Mouse (Mus musculus): ENCODE data around the gene Gm8439.
A peak's percentile ranks its signal among the peaks of the same experiment; 100 is the strongest.

The Gm8439 gene

DNA sequence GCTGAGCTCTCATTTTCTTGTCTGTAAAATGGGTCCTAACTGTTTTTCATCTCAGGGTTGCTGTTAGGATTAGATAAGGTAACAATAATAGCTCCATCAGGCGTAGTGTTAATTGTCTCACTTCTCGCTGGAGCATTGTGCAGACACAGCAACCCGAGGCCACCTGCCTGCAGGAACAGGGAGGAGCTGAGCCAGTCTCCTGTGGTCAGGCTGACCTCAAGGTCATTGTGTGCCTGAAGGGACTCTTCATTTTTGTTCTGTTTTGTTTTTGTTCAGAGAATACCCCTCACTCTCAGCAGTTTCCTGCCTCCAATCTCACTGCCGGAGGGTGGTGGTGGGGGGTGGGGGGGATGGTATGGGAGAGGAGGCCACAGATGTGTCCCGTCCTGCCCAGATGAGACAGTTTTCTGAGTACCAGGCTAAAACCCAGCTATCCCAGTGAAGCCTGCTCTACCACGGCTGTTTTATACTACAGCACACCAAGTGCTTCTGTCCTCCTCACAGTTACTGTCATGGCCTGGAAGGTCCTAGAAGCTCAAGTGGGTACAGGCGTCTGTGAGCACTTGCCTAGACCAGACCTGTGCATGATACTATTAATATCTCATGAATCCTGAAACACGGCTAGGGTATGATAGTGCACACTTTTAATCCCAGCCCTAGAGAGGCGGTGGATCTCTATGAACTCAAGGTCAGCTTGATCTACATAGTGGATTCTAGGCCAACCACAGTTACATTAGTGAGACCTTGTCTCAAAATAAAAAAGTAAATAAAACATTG is 23.9 kb downstream of the Gm8439 start:
- peak; percentile 59 for DNase-seq (ENCODE audit: low read depth, low spot score)

DNA sequence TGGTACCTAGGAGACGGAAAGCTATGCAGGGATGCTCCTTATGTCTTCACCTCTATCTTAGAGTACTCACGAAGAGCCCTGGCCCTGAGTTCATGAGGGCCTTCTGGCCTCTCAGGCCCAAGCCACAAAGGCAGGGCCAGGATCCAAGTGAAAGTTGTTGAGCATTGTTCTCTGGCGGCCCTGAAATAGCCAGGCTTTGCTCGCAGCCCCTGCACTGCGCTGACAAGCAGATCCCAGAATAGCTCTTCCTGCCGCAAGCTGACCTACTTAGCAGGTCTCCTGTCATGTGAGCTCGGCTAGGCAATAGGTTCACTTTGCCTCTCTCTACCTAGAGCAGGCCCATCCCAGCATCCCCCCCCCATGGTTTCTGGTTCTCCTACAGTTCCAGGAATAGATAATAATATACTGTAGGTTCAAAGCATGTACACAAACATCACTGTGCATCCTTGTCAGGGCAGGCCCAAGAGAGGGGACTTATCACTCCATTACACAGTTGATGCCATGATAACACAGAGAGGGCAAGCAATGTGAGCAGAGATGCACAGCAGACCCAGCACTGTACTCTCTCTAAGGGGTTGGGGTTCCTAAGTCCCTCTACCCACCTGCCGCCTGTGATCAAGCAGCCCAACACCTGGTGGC is 25.3 kb downstream of the Gm8439 start:
- DNase-seq (ENCODE audit: low read depth, low spot score), result no peak

DNA sequence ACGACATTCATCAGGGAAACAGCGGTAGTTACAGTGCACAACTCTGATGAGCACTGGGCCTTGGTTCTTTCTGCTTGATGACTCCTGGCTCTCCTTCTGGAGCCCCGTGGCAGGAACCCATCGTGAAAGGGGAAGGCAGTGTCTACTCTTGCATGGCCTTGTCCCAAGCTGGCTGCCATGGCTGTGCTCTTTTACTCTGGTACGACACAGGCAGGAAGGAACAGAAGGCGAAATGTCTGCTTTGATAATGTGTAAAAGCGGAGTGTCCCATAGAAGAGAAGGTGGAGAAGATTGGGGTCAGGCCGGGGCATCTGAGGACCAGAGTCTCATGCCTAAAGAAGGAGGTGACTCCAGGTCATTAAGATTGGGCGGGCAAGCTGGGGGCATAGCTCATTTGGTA is 26.1 kb downstream of the Gm8439 start:
- no peak for DNase-seq (ENCODE audit: low read depth, low spot score)

DNA sequence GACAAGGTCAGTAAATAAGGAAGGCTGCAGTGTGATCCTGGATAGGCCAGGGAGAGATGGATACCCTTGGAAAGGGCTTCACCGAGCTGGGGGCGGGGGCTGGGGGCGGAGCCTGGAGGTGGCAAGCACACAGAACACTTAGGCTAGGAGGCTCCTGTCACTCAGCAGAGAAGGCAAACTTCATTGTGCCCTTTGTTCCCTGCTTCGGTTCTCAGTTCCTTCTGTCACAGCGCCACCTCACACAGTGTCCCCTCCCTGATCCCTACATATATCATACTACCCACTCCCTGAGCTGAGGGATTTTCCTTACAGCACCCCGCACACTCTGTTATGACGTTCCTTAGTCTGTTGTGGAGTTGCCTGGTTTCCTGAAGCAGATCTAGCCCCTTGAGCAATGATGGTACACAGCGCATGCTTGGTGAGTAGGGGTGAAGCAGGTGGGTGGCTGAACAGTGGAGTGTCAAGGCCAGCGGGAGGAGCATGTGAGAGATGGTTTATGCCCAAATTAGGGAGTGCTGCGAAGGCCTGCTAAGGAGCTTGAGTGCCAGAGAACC is 27.1 kb downstream of the Gm8439 start:
- DNase-seq (ENCODE audit: low read depth, low spot score), result peak; percentile 52

DNA sequence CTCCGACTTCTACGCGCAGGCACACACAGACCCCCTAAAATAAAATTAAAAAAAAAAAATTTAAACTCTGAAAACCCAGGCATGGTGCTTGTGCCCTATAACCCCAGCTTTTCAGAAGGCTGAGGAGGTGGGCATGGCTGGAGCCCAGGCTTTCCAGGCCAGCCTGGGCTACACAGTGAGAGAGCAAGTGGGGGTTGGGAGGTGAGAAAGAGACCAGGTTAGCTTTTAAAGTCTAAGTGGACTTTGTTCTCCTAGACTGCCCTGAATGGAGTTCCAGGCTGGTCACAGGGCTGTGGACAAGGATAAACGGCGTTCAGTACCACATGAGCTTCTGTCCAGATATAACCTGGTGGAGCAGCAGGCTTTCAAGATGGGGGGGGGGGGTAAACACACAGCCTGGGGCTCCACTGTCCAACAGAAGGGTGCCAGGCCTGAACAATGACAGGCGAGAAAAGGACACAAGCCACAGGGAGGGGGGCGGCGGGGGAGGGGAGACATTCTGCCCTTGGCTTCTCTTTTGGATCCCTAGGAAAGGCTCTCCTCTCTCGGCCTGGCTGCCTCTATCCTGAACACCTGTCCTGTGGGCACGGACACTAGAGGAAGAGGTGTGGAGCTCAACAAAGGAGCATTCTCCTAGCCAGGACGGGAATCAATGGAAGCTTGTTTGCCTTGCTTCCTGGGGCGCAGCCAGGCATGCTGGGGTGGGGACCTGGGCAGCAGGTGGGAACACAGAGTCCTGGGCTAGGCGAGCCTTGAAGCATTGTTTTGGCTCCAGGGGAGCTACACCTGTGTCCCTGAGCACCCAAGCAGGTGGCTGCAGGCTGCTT is 27.9 kb downstream of the Gm8439 start:
- DNase-seq (ENCODE audit: low read depth, low spot score), result peak; percentile 19

DNA sequence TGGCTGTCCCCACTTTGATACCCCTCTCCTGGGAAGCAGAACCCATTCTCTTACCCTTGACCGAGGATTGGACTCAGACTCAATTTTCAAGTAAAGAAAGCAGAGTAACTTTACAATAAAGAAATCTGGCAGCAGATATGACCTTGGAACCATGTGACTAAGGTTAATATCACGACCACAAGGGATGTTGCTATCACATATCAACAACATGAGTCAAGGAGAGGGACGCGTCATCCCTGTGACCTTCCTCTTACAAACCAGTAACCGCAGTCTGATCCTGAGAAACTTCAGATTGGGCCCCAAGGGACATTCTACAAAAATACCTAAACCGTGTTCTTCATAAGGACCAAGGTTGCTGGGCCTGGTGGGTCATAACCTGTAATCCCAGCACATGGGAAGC is 39.2 kb downstream of the Gm8439 start:
- DNase-seq (ENCODE audit: low read depth, low spot score), result no peak

DNA sequence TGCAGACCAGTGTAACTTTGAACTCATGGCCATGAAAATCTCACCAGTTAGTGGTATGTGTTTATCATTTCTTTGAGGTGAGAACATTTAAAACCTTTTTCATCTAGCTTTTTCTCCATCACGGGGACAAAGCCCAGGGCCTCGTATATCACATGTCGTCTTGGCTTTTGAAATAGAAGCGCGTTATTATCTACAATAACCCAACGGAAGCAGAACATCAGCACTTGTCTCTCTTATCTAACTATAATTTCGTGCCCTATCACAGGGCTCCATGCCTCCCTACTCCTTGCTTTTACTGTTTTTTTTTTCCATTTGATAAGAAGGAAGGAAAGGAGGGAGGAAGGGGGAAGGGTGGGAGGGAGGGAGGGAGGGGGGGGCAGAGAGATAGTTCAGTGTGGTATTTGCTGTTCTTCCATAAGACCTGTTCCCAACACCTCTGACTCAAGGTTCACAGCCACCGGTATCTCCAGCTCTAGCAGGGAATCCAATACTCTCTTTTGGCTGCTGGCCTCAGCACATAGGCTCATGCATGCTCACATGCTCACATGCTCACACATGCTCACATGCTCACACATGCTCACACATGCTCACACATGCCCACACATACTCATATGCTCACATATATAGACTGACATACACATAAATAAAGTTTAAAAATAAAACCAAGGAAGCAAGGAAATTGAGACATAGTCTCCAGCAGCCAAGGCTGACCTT is 41.8 kb downstream of the Gm8439 start:
- no peak for DNase-seq (ENCODE audit: low read depth, low spot score)

DNA sequence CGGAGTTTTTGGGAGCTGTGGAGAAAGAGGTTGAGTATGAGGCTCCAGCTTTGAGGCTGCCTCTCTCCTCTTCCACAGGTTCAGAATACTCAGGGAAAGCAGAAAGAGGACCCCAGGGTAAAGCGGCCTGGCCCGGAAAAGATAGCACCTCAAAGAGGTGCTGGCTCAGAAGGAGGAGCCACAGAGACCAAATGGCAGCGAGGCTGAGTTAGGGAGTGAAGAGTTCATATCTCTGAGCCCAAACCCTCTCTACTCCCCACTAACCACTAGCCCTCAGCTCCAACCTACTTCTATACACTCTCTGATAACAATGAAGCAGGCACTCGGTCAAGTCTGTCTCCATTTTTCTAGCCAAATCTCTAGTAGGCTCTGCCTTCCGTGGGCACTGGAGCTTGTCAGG is 43.3 kb downstream of the Gm8439 start:
- no peak for DNase-seq (ENCODE audit: low read depth, low spot score)

DNA sequence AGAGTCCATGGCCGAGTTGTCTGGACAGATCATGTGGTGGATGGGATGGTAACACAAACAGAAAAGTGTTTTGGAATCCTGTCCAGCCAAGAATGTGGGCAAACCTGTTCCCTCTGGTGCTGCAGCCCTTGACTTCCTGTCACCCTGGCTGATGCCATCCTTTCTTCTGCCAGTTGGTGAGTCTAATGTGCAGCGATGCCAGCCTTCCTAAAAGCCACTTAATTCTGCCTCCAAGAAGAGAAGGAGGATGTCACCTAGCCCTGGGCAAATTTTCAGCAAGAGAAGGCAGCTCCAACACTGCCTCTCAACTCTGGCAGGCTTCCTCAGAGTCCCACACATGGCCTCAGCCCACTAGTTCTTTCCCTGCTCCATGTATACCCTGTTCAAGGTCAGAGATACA is 46.8 kb downstream of the Gm8439 start:
- DNase-seq (ENCODE audit: low read depth, low spot score), result no peak

DNA sequence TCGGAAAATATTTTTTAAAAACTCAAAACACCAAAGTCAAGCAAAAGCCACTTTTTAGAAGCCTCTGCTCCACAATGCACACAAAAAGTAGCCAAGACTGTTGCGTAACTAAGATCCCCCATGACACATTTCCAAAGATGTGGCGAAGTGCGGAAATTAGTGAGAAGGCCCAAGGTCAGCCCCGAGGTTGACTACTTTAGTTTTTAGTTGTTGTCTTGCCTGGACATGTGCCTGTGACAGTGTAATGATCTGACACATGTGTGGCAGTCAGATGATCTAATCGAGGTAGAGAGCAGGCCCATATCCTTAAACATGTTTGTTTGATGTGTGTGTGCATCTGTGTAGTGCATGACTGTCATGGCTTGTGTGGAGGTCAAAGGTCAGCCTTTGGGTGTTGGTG is 53.4 kb downstream of the Gm8439 start:
- DNase-seq (ENCODE audit: low read depth, low spot score), result no peak

DNA sequence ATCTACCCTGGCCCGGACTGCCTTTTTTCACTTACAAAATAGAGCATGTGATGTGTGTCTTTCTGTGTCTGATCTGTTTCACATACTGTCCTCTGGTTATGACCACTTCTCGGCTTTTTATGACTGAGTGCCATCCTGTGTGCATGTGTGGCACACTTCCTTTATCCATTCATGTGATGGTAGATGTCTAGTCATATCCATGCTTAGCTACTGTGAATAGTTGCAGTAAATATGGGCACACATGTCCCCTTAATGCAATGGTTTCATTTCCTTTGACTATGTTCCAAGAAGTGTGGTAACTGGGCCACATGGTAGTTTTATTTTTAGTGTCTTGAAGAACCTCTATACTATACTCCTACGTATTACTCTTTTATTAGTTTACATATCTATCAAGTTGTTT is 55.4 kb downstream of the Gm8439 start:
- no peak for DNase-seq (ENCODE audit: low read depth, low spot score)

DNA sequence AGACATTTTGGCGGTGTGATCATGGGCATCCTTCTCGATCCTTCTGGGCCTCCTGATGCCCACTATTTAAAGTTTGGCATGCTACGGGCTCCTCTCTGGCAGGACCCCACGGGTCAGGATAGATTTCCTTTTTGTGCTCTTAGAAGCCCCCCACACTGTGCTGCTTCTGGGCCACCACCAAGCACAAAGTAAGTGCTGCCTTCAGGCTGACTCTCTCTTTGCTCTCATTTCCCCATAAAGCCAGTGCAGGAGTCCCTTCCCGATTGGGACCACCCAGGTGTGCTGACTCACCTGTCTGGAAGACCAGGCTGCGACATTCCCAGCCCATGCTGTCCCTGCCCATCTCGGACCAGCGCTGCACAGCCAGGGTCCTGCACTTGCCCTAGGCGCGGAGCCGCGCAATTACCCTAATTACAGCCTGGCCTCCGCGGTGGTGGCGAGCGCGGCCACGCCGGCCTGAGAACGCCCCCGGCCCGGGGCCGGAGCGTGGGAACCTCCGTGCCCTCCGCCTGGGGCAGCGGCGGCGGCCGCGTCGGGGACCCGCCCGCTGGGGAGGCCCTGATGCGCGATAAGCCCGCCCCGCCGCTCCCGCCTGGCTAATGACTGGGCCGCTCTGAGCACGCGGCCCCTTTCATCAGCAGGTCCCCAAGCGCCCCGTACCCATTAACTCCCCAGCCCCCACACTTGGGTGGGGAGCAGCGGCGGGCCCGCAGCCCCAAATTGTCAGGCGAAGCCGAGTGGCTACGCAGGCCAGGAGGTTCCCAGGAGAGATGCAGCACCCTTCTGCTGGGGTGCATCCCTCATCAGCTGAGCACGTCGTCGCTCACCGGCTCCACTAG is 61.0 kb downstream of the Gm8439 start:
- DNase-seq (ENCODE audit: low read depth, low spot score), result no peak

DNA sequence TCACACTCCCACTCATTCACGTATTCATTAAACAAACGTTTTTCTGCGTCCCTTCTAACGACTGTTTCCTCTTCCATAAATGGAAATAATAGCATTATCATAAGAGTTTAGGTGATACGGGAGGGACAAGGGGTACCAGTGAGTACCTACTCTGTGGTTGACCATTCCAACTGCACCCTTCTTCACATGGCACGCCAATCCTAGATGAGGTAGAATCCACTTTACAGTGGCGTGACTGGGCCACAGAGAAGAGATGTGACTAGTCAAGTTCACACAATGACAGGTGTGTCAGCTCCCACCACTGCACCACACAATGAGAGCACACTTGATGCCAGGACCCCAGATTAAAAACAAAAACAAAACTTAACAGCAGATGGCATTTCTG is 61.7 kb downstream of the Gm8439 start:
- DNase-seq (ENCODE audit: low read depth, low spot score), result no peak

DNA sequence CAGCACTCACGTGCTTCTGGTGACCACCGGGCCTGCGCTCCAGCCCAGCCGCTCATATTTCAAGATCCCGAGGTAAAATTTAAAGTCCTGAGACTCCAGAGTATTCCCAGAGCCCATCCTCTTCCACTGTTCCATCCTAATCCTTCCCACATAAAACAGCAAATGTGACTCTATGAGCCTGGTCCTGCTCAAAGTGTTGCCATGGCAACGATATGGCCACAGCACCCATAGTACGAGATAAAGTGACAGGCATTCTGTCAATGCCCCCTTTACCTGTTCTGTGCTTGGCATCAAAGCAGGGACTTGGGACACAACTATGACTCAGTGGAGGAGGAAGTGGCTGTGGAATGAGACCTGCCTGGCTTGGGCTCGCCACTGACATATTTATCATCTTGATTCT is 67.4 kb downstream of the Gm8439 start:
- no peak for DNase-seq (ENCODE audit: low read depth, low spot score)
